Mouse (Mus musculus) lung, embryonic 15.5 days (tissue): Measurements from ENCODE around the gene Upp2. TPM values are rescaled to one million over a fixed set of nuclear protein-coding genes. Genes with fewer than 3 reads are reported as not detected.

Source experiments
- ATAC-seq: fragments of 200-750 bp; cut with Nextera tagmentation; 2 replicates; pipeline ENCODE4 v1.8.0; 2017; ENCODE audit warnings: moderate number of reproducible peaks, borderline replicate concordance; ENCODE audit not compliant: low FRiP score, low TSS enrichment; ENCODE audit errors: extremely low read depth
- H3K27ac ChIP-seq: fragments of 300-500 bp; sonication (generic); 2 replicates; pipeline ENCODE4 v1.5.1; 2015; ENCODE audit warnings: moderate library complexity, mild to moderate bottlenecking, inconsistent platforms
- H3K27me3 ChIP-seq: fragments of 300-500 bp; sonication (generic); 2 replicates; pipeline ENCODE4 v1.6.1; 2015; ENCODE audit warnings: inconsistent platforms
- H3K36me3 ChIP-seq: fragments of 300-500 bp; sonication (generic); 2 replicates; pipeline ENCODE4 v1.6.1; 2015; ENCODE audit warnings: inconsistent platforms
- H3K4me1 ChIP-seq: fragments of 300-500 bp; sonication (generic); 2 replicates; pipeline ENCODE4 v1.6.1; 2015; ENCODE audit warnings: inconsistent platforms
- H3K4me2 ChIP-seq: fragments of 300-500 bp; sonication (generic); 2 replicates; pipeline ENCODE4 v1.6.1; 2015; ENCODE audit warnings: inconsistent platforms, mild to moderate bottlenecking, moderate library complexity
- H3K4me3 ChIP-seq: fragments of 300-500 bp; sonication (generic); 2 replicates; pipeline ENCODE4 v1.5.1; 2015; ENCODE audit warnings: mild to moderate bottlenecking, inconsistent platforms
- H3K9ac ChIP-seq: fragments of 300-500 bp; sonication (generic); 2 replicates; pipeline ENCODE4 v1.6.1; 2015; ENCODE audit warnings: inconsistent platforms
- H3K9me3 ChIP-seq: fragments of 300-500 bp; sonication (generic); 2 replicates; pipeline ENCODE4 v1.6.1; 2016; ENCODE audit warnings: inconsistent platforms
- WGBS: fragments of 180-500 bp; shearing (Covaris S2); methylation state at CpG from one replicate; pipeline ENCODE4 v1.1.7; 2015; 5-methylcytosine and 5-hydroxymethylcytosine counted together
- polyA plus RNA-seq: library from polyadenylated mRNA; unstranded; fragments of >200 nt; fragmentation: Nextera tagmentation; extraction: Ambion mirVana; gene quantifications from 2 replicates; pipeline ENCODE4 v1.2.1, GENCODE M21; 2015

The Upp2 gene
- polyA plus RNA-seq: 6.9 and 7.1 TPM in 2 replicates

DNA sequence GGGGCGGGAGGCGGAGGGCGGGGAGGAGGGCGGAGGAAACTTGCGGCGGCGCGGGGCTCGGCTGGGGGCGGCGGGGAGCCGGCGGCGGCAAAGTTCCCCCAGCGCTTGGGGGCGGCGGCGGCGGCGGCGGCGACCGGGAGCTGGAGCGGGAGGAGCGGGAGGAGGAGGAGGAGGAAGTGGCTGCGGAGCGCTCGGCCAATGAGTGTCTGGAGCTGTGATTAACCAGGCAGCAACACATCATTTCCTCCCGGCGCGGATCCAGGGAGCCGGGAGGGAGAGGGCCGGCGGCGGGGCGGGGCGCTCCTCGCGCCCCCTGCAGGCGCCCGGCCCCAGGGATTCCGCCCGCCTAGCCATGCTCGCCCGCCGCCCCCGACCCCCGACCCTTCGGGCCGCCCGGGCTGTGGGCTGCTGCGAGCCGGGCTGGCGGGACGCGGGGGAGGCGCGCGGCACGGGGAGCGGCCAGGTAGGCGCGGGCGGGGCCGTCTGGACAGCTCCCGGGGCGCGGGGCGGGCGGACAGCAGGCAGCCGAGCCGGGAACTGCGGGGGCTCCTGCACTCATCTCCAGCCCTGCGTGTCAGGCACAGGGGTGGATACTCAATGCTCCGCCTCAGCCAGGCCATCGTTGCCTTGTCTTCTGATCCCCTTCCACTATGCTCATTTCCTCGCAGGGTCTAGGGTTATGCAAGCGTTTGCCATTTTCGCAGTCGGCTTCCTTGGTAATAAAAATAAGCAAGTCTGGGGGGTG is at the start of gene Upp2, which contains the start of gene Acvr1:
Gene Upp2 (plus strand): TSS at position 233 of the 745 bp plus-strand sequence.
Gene Acvr1 (minus strand): TSS at position 92 of the 745 bp plus-strand sequence.
- Histone ChIP-seq H3K4me1 (peaks cover 34% of the 10 kb centered on the region), H3K4me2 (peak within 1 kb of the TSS; percentile 63)

DNA sequence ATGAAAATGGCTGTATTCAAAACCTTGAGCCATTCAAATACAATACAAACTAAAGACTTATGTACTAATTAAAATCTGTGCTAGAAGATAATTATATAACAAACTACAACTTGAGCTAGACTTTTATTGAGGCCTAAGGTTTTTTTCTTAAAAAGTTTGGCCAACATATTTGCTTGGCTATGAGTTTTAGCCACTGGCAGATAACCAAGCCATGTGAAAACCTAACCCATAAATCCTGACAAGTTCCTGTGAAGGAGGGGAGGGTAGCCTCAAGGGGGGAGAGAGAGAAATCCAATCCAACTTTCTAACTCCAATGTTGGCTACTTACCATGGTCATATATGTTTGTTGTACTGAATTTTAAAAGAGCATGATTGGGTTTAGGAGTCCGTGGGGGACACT is 48.6 kb upstream of the Upp2 start:
- Histone ChIP-seq H3K4me3 (no peak overlapping the region), H3K27me3 (no peaks in the 10 kb centered on the region), H3K27ac (no peak overlapping the region), H3K4me2 (no peak overlapping the region), H3K9ac (no peak overlapping the region), H3K36me3 (no peaks in the 10 kb centered on the region), H3K4me1 (peaks cover 48% of the 10 kb centered on the region), H3K9me3 (no peaks in the 10 kb centered on the region)
- no peak for ATAC-seq
- WGBS: 67% methylated on average over 1 of the region's 1 CpGs

More for the DNA sequence above, at the start of gene Upp2, which contains the start of gene Acvr1:
- Histone ChIP-seq H3K27me3 (no peaks in the 10 kb centered on the region), H3K27ac (peak within 1 kb of the TSS; percentile 99), H3K4me3 (peak within 1 kb of the TSS; percentile 93), H3K36me3 (no peaks in the 10 kb centered on the region), H3K9ac (peak within 1 kb of the TSS; percentile 91), H3K9me3 (no peaks in the 10 kb centered on the region)
- 0% methylated on average over 28 of the region's 80 CpGs for WGBS
- ATAC-seq: peak; percentile 97

DNA sequence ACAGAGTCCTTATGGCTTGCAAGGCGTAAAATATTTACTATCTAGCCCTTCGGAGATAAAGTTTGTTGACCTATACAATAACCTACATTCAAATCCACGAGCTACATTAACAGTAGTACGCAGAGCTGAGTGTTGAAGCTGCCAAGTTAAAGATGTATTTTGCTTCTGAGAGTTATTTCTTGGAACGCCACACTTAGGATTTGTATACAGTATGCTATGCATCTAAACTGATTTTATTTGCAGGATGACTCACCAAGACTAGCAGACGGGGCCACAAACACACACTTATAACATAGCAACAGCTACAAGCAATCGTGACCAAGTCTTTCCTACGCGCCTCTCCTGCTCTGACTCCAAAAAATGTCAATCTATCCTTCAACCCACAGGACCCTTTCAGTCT is 46.4 kb upstream of the Upp2 start:
- H3K27me3 ChIP-seq: no peaks in the 10 kb centered on the region
- no peak overlapping the region for H3K9ac ChIP-seq
- no peak overlapping the region for H3K4me2 ChIP-seq
- H3K36me3 ChIP-seq: no peaks in the 10 kb centered on the region
- H3K27ac ChIP-seq: peak overlapping the region; percentile 24; the same call in 1 of the 2 replicates
- no peaks in the 10 kb centered on the region for H3K9me3 ChIP-seq
- H3K4me1 ChIP-seq: peaks cover 41% of the 10 kb centered on the region
- 48% methylated on average over 9 of the region's 9 CpGs for WGBS
- no peak overlapping the region for H3K4me3 ChIP-seq
- peak; percentile 50; the same call in 1 of the 2 replicates for ATAC-seq

DNA sequence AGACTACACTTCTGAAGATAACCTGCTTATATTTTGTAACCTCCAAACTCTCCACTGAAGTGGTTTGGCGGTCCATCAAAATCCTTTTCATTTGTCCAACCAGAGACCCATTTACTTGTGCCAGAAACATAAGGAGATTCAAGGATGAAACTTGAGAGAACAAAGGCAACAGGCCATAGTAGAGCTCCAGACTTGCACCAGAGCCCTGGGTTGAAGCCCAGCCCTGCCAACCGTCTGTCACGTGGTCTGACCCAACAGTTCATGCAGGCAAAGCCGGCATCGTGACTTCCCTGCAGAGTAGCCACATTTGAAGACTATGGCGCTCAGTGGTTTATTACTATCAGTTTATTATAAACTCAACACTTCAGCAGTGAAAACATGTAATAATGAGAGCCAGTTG is 45.5 kb upstream of the Upp2 start:
- Histone ChIP-seq H3K27ac (no peak overlapping the region), H3K27me3 (no peaks in the 10 kb centered on the region), H3K9ac (no peak overlapping the region), H3K36me3 (no peaks in the 10 kb centered on the region), H3K9me3 (no peaks in the 10 kb centered on the region), H3K4me1 (peaks cover 32% of the 10 kb centered on the region), H3K4me2 (no peak overlapping the region), H3K4me3 (no peak overlapping the region)
- 78% methylated on average over 6 of the region's 6 CpGs for WGBS
- no peak for ATAC-seq

DNA sequence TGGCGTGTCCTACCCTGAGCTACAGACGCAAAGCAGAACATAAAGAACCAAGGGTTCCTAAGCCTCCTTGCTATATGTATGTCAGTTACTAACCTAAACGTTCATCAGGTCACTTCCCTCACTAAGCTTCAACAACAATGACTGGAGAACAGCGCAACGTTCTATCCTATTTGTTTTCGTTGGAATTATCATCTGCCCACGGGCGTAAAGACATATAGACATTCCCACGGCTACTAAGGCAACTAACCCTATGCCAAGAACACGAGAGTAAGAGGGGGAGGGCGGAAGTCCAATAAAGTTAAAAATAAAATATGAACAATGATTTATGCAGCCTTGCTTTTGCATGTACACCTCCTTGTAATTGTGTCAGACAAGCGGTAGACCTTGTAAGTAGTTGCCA is 44.0 kb upstream of the Upp2 start:
- Histone ChIP-seq H3K9me3 (no peaks in the 10 kb centered on the region), H3K36me3 (no peaks in the 10 kb centered on the region), H3K27me3 (no peaks in the 10 kb centered on the region), H3K4me2 (no peak overlapping the region), H3K4me1 (peaks cover 21% of the 10 kb centered on the region), H3K4me3 (no peak overlapping the region), H3K9ac (no peak overlapping the region), H3K27ac (no peak overlapping the region)
- no peak for ATAC-seq
- WGBS: 71% methylated on average over 12 of the region's 12 CpGs

DNA sequence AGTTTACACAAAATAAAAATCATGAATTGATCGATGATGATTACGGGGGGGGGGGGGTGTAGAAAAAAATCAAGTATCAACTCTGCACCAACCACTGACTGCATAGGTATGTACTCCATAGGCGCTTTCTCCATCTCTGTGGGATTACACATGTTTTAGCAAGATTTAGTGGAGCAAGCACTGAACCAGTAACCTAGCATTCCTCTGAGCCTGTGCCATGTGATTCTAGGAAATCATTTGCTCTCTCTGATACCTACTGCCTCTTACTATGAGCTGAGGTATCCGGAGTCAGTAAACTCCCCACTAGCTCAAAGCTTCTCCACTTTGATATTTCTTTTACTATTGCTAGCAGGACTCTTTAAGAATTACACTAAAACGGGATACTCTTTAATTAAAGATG is 43.2 kb upstream of the Upp2 start:
- Histone ChIP-seq H3K36me3 (no peaks in the 10 kb centered on the region), H3K4me2 (no peak overlapping the region), H3K27ac (no peak overlapping the region), H3K9me3 (no peaks in the 10 kb centered on the region), H3K4me3 (no peak overlapping the region), H3K4me1 (peaks cover 17% of the 10 kb centered on the region), H3K27me3 (no peaks in the 10 kb centered on the region), H3K9ac (no peak overlapping the region)
- ATAC-seq: no peak
- WGBS: 90% methylated on average over 5 of the region's 5 CpGs

DNA sequence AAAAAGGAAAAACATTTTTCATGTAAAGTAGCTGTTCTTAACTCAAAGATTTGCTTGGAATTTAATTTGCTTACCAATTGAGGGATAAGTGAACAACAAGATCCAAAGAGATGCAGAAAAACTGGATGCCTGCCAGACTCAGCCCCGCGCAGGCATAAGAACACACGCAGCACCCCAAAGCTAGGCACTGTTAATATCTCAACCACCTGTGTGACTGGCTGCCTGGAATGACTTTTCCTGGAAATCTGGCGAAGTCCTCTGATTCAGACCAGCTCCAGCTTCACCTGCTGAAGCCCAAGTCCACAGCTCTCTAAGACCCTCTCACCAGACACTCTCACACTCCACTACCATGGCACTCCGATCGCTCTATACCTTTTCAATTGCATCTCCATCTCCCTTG is 42.7 kb upstream of the Upp2 start:
- Histone ChIP-seq H3K36me3 (no peaks in the 10 kb centered on the region), H3K4me3 (no peak overlapping the region), H3K4me2 (no peak overlapping the region), H3K27ac (no peak overlapping the region), H3K9me3 (no peaks in the 10 kb centered on the region), H3K9ac (no peak overlapping the region), H3K27me3 (no peaks in the 10 kb centered on the region), H3K4me1 (peaks cover 17% of the 10 kb centered on the region)
- 78% methylated on average over 6 of the region's 6 CpGs for WGBS
- ATAC-seq: no peak

DNA sequence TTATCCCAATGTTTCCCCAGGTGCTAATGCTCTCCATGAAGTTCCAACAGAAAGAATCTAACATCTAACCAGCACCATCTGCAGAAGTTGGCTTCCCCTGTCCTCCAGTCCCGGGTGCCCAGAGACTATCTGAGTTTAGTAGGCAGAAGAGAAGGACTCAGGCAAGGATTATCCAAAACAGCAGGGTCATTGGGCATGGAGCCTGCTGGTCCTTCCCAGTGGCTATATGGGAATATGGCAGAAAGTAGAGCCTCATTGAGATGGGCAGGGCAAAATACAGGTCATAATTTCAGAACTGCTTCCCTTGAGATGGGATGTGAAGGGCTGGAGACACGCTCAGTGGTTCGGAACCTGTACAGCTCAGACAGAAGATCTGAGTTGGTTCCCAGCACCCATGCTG is 39.3 kb upstream of the Upp2 start:
- Histone ChIP-seq H3K9me3 (no peaks in the 10 kb centered on the region), H3K9ac (no peak overlapping the region), H3K4me3 (no peak overlapping the region), H3K4me1 (peaks cover 27% of the 10 kb centered on the region), H3K27ac (no peak overlapping the region), H3K36me3 (no peaks in the 10 kb centered on the region), H3K27me3 (no peaks in the 10 kb centered on the region), H3K4me2 (no peak overlapping the region)
- WGBS: 89% methylated on average over 3 of the region's 3 CpGs
- no peak for ATAC-seq

DNA sequence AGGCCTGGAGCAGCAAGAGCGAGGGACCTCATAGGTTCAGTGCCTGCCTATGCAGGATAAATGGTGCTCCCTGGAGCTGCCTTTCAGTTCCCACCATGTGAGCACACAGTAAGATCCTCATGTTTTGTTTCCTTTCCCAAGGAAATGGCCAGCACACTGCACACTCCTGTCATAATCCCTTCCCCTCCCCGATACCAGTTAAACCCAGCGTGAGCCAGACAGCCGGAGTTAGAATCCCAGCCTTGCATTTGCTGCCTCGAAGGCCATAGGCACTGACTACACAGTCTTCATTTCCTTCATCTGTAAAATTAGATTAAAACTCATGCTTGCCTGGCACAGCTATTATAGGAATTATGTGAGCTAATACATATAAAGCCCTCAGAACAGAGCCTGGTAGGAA is 37.7 kb upstream of the Upp2 start:
- Histone ChIP-seq H3K9ac (no peak overlapping the region), H3K9me3 (no peaks in the 10 kb centered on the region), H3K27ac (no peak overlapping the region), H3K4me1 (peaks cover 40% of the 10 kb centered on the region), H3K4me3 (no peak overlapping the region), H3K36me3 (no peaks in the 10 kb centered on the region), H3K4me2 (no peak overlapping the region), H3K27me3 (no peaks in the 10 kb centered on the region)
- WGBS: 80% methylated on average over 5 of the region's 5 CpGs
- ATAC-seq: no peak

DNA sequence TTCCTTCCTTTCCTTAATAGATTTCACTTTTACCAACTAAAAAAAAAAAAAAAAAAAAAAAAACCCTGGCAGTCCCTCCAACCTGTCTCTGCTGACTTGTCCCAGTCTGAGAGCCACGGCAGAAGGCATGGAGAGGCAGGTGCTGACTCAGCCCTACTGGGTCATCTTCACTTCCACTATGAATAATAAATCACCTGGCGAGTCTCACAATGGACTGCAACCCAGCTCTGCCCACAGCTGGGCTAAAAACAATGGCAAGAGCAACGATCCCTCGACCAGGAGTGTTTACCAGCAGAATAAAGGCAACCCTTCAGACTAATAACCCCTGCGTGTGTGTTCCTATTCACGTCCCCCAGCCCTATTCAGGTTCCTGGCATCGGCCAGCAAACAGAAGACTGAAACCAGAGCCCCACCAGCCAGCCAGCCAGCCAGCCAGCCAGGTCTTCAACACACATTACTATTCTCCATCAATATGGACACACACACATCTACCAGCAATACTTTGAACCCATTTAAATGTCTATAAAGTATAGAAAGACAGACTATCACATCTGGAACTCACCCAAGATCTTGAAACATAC is 37.1 kb upstream of the Upp2 start:
- H3K9ac ChIP-seq: no peak overlapping the region
- no peak overlapping the region for H3K27ac ChIP-seq
- no peak overlapping the region for H3K4me3 ChIP-seq
- no peak for ATAC-seq
- no peaks in the 10 kb centered on the region for H3K9me3 ChIP-seq
- H3K4me1 ChIP-seq: peaks cover 45% of the 10 kb centered on the region
- no peak overlapping the region for H3K4me2 ChIP-seq
- no peaks in the 10 kb centered on the region for H3K36me3 ChIP-seq
- no peaks in the 10 kb centered on the region for H3K27me3 ChIP-seq
- WGBS: 45% methylated on average over 7 of the region's 7 CpGs

DNA sequence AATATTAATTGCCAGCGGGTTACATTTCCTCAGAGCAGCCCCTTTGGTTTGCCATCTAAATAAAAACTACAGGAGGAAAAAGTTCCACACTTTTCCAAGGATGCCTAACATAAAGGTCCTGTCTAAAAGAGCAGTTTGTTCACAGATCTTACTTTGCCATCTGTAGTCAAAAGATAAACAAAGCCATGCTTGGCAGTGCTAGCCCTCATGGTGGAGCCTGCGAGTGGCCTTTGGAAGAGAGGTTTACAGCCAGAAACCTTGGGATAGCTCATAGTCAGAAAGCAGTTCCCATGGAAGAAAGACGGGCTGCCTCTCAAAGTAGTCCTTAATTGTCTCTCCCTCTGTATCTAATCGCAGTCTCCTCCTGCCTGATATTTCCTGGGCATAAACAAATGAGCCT is 36.6 kb upstream of the Upp2 start:
- H3K4me1 ChIP-seq: peaks cover 49% of the 10 kb centered on the region
- no peaks in the 10 kb centered on the region for H3K36me3 ChIP-seq
- no peaks in the 10 kb centered on the region for H3K27me3 ChIP-seq
- no peak overlapping the region for H3K4me2 ChIP-seq
- ATAC-seq: no peak
- no peaks in the 10 kb centered on the region for H3K9me3 ChIP-seq
- whole genome bisulfite sequencing: 64% methylated on average over 4 of the region's 4 CpGs
- no peak overlapping the region for H3K9ac ChIP-seq
- H3K4me3 ChIP-seq: no peak overlapping the region
- no peak overlapping the region for H3K27ac ChIP-seq

DNA sequence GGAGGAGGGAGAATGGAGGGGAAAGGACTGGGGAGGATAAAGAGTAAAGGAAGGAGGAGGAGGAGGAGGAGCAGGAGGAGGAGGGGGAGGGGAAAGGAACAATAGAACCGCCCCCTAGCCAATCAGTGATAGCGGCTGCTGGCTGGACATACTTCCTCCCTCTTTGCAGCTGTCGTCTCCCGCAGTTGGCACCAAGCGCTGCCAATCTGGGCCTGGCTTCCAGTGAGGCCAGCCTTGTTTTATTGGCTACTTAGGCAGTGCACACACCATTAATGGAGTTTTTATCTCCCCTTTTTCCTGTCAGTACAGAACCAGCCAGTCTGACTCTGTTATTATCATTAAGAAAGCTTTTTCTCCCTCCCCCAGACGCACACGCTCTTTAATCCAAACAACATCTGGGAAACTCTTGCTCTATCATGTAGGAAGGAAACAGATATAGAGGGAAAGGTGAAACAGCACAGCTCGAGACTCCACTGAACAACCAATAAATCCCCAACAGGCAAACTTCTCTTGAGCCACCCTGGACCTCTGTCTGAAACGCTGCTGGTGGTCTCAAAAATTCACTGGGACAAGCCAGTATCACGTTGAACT is 34.7 kb upstream of the Upp2 start:
- WGBS: 12% methylated on average over 10 of the region's 10 CpGs
- ATAC-seq: peak; percentile 89

More for the DNA sequence above, 34.7 kb upstream of the Upp2 start:
- H3K4me3 ChIP-seq: no peak overlapping the region
- H3K27me3 ChIP-seq: no peaks in the 10 kb centered on the region
- H3K9me3 ChIP-seq: no peaks in the 10 kb centered on the region
- peaks cover 49% of the 10 kb centered on the region for H3K4me1 ChIP-seq
- no peaks in the 10 kb centered on the region for H3K36me3 ChIP-seq
- H3K27ac ChIP-seq: peak overlapping the region; percentile 62
- H3K4me2 ChIP-seq: peak overlapping the region; percentile 24
- H3K9ac ChIP-seq: no peak overlapping the region
